Mouse (Mus musculus) intestine, postnatal 0 days (tissue): Measurements from ENCODE around the gene Lmf1. TPM values are rescaled to one million over a fixed set of nuclear protein-coding genes. Genes with fewer than 3 reads are reported as not detected.

Source experiments
- ATAC-seq: fragments of 200-750 bp; cut with Nextera tagmentation; 2 replicates; pipeline ENCODE4 v1.8.0; 2017; ENCODE audit warnings: mild to moderate bottlenecking, moderate TSS enrichment, moderate library complexity
- H3K27ac ChIP-seq: fragments of 300-500 bp; sonication (generic); 2 replicates; pipeline ENCODE4 v1.5.1; 2014; ENCODE audit warnings: mild to moderate bottlenecking, low read depth, low read length, moderate library complexity
- H3K27me3 ChIP-seq: fragments of 300-500 bp; sonication (generic); replicated peaks from 2 replicates; pipeline ENCODE4 v1.6.1; 2014; ENCODE audit warnings: low read length, mixed read lengths; ENCODE audit not compliant: control insufficient read depth, insufficient read depth
- H3K36me3 ChIP-seq: fragments of 300-500 bp; sonication (generic); 2 replicates; pipeline ENCODE4 v1.6.1; 2014; ENCODE audit warnings: mild to moderate bottlenecking, moderate library complexity; ENCODE audit not compliant: control insufficient read depth, insufficient read depth
- H3K4me1 ChIP-seq: fragments of 300-500 bp; sonication (generic); replicated peaks from 2 replicates; pipeline ENCODE4 v1.6.1; 2014; ENCODE audit warnings: antibody characterized with exemption, low read length, mixed read lengths; ENCODE audit not compliant: control insufficient read depth, insufficient read depth
- H3K4me2 ChIP-seq: fragments of 300-500 bp; sonication (generic); replicated peaks from 2 replicates; pipeline ENCODE4 v1.6.1; 2014; ENCODE audit warnings: low read depth, mild to moderate bottlenecking, moderate library complexity
- H3K4me3 ChIP-seq: fragments of 300-500 bp; sonication (generic); 2 replicates; pipeline ENCODE4 v1.5.1; 2014; ENCODE audit warnings: low read depth, low read length
- H3K9ac ChIP-seq: fragments of 300-500 bp; sonication (generic); 2 replicates; pipeline ENCODE4 v1.6.1; 2014; ENCODE audit warnings: mild to moderate bottlenecking, low read depth, low read length
- H3K9me3 ChIP-seq: fragments of 300-500 bp; sonication (generic); 2 replicates; pipeline ENCODE4 v1.6.1; 2016; ENCODE audit warnings: mixed run types; ENCODE audit not compliant: control insufficient read depth
- CTCF ChIP-seq: sonication (generic); IDR thresholded peaks from 2 replicates; pipeline ENCODE4 v1.5.1; 2016; ENCODE audit warnings: low read depth, mild to moderate bottlenecking, control low read depth, antibody characterized with exemption, moderate library complexity
- WGBS: fragments of 180-500 bp; shearing (Covaris S2); extraction: QIAGEN DNeasy Blood & Tissue Kit; methylation state at CpG from one replicate; pipeline ENCODE4 v1.1.7; 2014; 5-methylcytosine and 5-hydroxymethylcytosine counted together
- polyA plus RNA-seq: library from polyadenylated mRNA; unstranded; fragments of >200 nt; fragmentation: Nextera tagmentation; extraction: Ambion mirVana; gene quantifications from 2 replicates; pipeline ENCODE4 v1.2.1, GENCODE M21; 2015

Lmf1 gene
- polyA plus RNA-seq, 1 experiment from 2014 or later, result 16.5 TPM

GRCm38 (mm10) chr17:25665891-25666290 is 87.0 kb downstream of the Lmf1 start:
- Histone ChIP-seq H3K9me3 (no peaks in the 10 kb centered on the region), H3K9ac (no peak overlapping the region), H3K4me2 (no peak overlapping the region), H3K36me3 (no peaks in the 10 kb centered on the region), H3K4me3 (no peak overlapping the region), H3K27ac (no peak overlapping the region), H3K4me1 (no peaks in the 10 kb centered on the region), H3K27me3 (no peaks in the 10 kb centered on the region)
- TF ChIP-seq CTCF, result no peak
- ATAC-seq, result no peak
- WGBS, result 66% methylated on average over 8 of the region's 8 CpGs

GRCm38 (mm10) chr17:25668481-25669055 is 89.7 kb downstream of the Lmf1 start:
- no peak for ATAC-seq
- 84% methylated on average over 7 of the region's 7 CpGs for WGBS
- no peak overlapping the region for H3K9ac ChIP-seq
- H3K27me3 ChIP-seq, result no peaks in the 10 kb centered on the region
- H3K4me3 ChIP-seq, result no peak overlapping the region
- no peaks in the 10 kb centered on the region for H3K4me1 ChIP-seq
- H3K36me3 ChIP-seq, result no peaks in the 10 kb centered on the region
- TF ChIP-seq CTCF, result no peak
- H3K4me2 ChIP-seq, result no peak overlapping the region
- H3K9me3 ChIP-seq, result no peaks in the 10 kb centered on the region
- H3K27ac ChIP-seq, result no peak overlapping the region

DNA sequence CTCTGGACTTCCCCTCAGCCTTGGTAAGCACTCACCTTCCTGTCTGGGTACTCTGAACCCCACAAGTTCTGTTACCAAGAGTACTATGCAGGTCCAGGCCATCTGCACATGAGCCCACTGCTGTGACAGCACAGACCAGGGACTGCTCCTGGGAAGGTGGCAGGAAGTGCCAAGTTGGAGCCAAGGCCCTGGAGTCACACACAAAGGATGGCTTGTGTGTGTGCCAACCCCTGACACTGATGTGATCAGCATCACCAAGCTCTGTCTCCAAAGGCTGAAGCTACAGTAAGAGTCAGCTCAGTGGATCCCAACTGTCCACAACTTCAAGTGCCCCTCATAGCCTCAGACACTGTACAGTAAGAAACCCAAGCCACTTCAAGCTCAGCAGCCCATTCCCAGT is 94.1 kb downstream of the Lmf1 start:
- Histone ChIP-seq H3K9ac (no peak overlapping the region), H3K4me1 (no peaks in the 10 kb centered on the region), H3K4me3 (no peak overlapping the region), H3K9me3 (no peaks in the 10 kb centered on the region), H3K27me3 (no peaks in the 10 kb centered on the region), H3K27ac (no peak overlapping the region), H3K4me2 (no peak overlapping the region), H3K36me3 (no peaks in the 10 kb centered on the region)
- TF ChIP-seq CTCF, result no peak
- ATAC-seq, result no peak

DNA sequence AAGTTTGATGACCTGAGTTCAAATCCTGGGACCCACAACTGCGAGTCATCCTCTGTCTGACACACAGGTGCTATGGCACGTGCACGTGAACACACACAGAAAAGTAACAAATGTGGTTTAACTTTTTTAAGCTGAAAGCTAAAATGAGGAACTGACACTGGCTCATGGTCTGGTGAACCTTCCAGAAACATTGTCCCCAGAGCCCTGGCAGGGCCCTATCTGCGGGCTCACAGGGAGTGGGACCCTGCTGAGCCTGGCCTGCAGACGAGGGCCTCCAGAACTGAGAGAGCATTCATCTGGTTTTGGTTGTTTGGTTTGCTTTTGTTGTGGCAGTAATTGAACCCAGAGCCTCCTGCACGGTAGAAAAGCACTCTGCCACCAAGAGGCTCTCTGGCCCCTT is 99.1 kb downstream of the Lmf1 start:
- Histone ChIP-seq H3K9me3 (no peaks in the 10 kb centered on the region), H3K9ac (no peak overlapping the region), H3K27me3 (no peaks in the 10 kb centered on the region), H3K4me3 (no peak overlapping the region), H3K27ac (no peak overlapping the region), H3K36me3 (no peaks in the 10 kb centered on the region), H3K4me1 (no peaks in the 10 kb centered on the region), H3K4me2 (no peak overlapping the region)
- no peak for TF ChIP-seq CTCF
- 70% methylated on average over 6 of the region's 6 CpGs for WGBS
- no peak for ATAC-seq

DNA sequence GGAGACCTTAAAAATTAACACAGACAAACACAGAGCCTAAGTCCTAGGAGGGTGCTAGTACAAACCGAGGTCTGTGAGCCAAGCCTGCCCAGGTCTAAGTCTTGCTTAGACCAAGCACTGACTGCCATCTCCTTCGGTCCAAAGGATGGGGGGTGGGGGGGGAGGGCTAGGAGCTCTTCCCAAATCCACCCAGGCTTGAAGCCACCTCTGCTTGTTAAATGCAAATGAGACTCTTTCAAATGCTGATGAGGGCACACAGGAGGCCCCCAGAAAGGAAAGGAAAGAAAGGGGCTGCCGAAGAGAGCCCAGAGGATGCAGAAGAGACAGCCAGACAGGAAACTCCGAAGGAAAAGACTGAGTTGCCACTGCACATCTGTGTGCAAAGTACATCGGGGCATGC is 100.9 kb downstream of the Lmf1 start:
- H3K9me3 ChIP-seq, result no peaks in the 10 kb centered on the region
- no peaks in the 10 kb centered on the region for H3K36me3 ChIP-seq
- H3K4me3 ChIP-seq, result no peak overlapping the region
- H3K4me1 ChIP-seq, result no peaks in the 10 kb centered on the region
- 16% methylated on average over 5 of the region's 5 CpGs for WGBS
- no peak overlapping the region for H3K27ac ChIP-seq
- H3K4me2 ChIP-seq, result no peak overlapping the region
- H3K27me3 ChIP-seq, result no peaks in the 10 kb centered on the region
- ATAC-seq, result no peak
- no peak for TF ChIP-seq CTCF
- no peak overlapping the region for H3K9ac ChIP-seq

GRCm38 (mm10) chr17:25681636-25682035 is 102.8 kb downstream of the Lmf1 start:
- no peak overlapping the region for H3K4me2 ChIP-seq
- no peaks in the 10 kb centered on the region for H3K9me3 ChIP-seq
- H3K9ac ChIP-seq, result no peak overlapping the region
- no peaks in the 10 kb centered on the region for H3K36me3 ChIP-seq
- no peak overlapping the region for H3K27ac ChIP-seq
- H3K27me3 ChIP-seq, result 0 out of 2 replicates have a peak, but pooled peaks cover 2% of the 10 kb centered on the region
- 75% methylated on average over 4 of the region's 4 CpGs for WGBS
- no peak for ATAC-seq
- H3K4me1 ChIP-seq, result no peaks in the 10 kb centered on the region
- TF ChIP-seq CTCF, result no peak
- no peak overlapping the region for H3K4me3 ChIP-seq

- H3K27me3 ChIP-seq, result 0 out of 2 replicates have a peak, but pooled peaks cover 4% of the 10 kb centered on the region
- no peak overlapping the region for H3K27ac ChIP-seq
- no peaks in the 10 kb centered on the region for H3K4me1 ChIP-seq
- no peaks in the 10 kb centered on the region for H3K36me3 ChIP-seq
- WGBS, result 44% methylated on average over 7 of the region's 7 CpGs
- ATAC-seq, result no peak
- no peak overlapping the region for H3K4me3 ChIP-seq
- H3K9ac ChIP-seq, result no peak overlapping the region
- H3K4me2 ChIP-seq, result no peak overlapping the region
- TF ChIP-seq CTCF, result peak; percentile 61
- no peaks in the 10 kb centered on the region for H3K9me3 ChIP-seq
These were observed 107.4 kb downstream of the Lmf1 start for GRCm38 (mm10) chr17:25686323-25686722.
